Mouse (Mus musculus) spleen, embryonic (tissue): ENCODE results near the gene Serpinb7.

ENCODE experiments used
- CTCF ChIA-PET: fragments of 350-600 bp; sonication (Branson Sonifier 250); formaldehyde crosslinking; loops from one replicate; lab custom pipeline; 2022; lab: Charles Lee

The Serpinb7 gene

GRCm38 (mm10) chr1:107399355-107399754 lies at the start of gene Serpinb7:
Gene Serpinb7, plus strand, starts transcription at chr1:107399655.
- CTCF ChIA-PET = interaction anchor here (0.6 kb wide), 1 partner anchor 1230 kb away, joined by 10 read pairs; no protein-coding TSS in a partner anchor

GRCm38 (mm10) chr1:107350392-107350791 lies 49.1 kb upstream of the Serpinb7 start:
- CTCF ChIA-PET = no interaction called here

- CTCF ChIA-PET = no interaction called here
These were observed 48.3 kb upstream of the Serpinb7 start for GRCm38 (mm10) chr1:107351115-107351514.

- CTCF ChIA-PET = interaction anchor here (0.6 to 1.2 kb wide), 3 partner anchors 26 to 116 kb away, joined by 3 read pairs; no protein-coding TSS in a partner anchor
These were observed 46.4 kb upstream of the Serpinb7 start for GRCm38 (mm10) chr1:107353046-107353445.

GRCm38 (mm10) chr1:107360898-107361297 lies 38.6 kb upstream of the Serpinb7 start, which contains the start of gene Serpinb11:
Gene Serpinb11, plus strand, starts transcription at chr1:107361198.
- CTCF ChIA-PET = no interaction called here

GRCm38 (mm10) chr1:107365973-107366372 lies 33.5 kb upstream of the Serpinb7 start:
- CTCF ChIA-PET = no interaction called here

- CTCF ChIA-PET = no interaction called here
These were observed 30.5 kb upstream of the Serpinb7 start for GRCm38 (mm10) chr1:107368944-107369343.

GRCm38 (mm10) chr1:107376952-107377351 lies 22.5 kb upstream of the Serpinb7 start:
- CTCF ChIA-PET = no interaction called here

GRCm38 (mm10) chr1:107378368-107378767 lies 21.1 kb upstream of the Serpinb7 start:
- CTCF ChIA-PET = interaction anchor here (1.4 kb wide), 1 partner anchor 25 kb away, joined by 3 read pairs; no protein-coding TSS in a partner anchor

- CTCF ChIA-PET = interaction anchor here (0.9 kb wide), 1 partner anchor 22 kb away, joined by 3 read pairs; no protein-coding TSS in a partner anchor
These were observed 18.0 kb upstream of the Serpinb7 start for GRCm38 (mm10) chr1:107381491-107381890.

GRCm38 (mm10) chr1:107382404-107382803 lies 17.1 kb upstream of the Serpinb7 start:
- CTCF ChIA-PET = interaction anchor here (0.7 kb wide), 1 partner anchor 99 kb away, joined by 3 read pairs; no protein-coding TSS in a partner anchor

- CTCF ChIA-PET = interaction anchor here (0.6 kb wide), 2 partner anchors 11 to 66 kb away, joined by 3 to 5 read pairs; no protein-coding TSS in a partner anchor
These were observed 14.9 kb upstream of the Serpinb7 start for GRCm38 (mm10) chr1:107384532-107384931.

GRCm38 (mm10) chr1:107389753-107390152 lies 9.7 kb upstream of the Serpinb7 start:
- CTCF ChIA-PET = no interaction called here

- CTCF ChIA-PET = no interaction called here
These were observed 2.0 kb upstream of the Serpinb7 start for GRCm38 (mm10) chr1:107397481-107397880.

GRCm38 (mm10) chr1:107402082-107402481 lies 2.6 kb downstream of the Serpinb7 start:
- CTCF ChIA-PET = no interaction called here

- CTCF ChIA-PET = no interaction called here
These were observed 15.2 kb downstream of the Serpinb7 start for GRCm38 (mm10) chr1:107414650-107415049.

GRCm38 (mm10) chr1:107422487-107422886 lies 23.0 kb downstream of the Serpinb7 start:
- CTCF ChIA-PET = no interaction called here

- CTCF ChIA-PET = interaction anchor here (0.7 kb wide), 1 partner anchor 153 kb away, joined by 3 read pairs; no protein-coding TSS in a partner anchor
These were observed 31.8 kb downstream of the Serpinb7 start for GRCm38 (mm10) chr1:107431253-107431652.

- CTCF ChIA-PET = no interaction called here
These were observed 36.1 kb downstream of the Serpinb7 start for GRCm38 (mm10) chr1:107435528-107435927.

- CTCF ChIA-PET = no interaction called here
These were observed 40.0 kb downstream of the Serpinb7 start for GRCm38 (mm10) chr1:107439462-107439861.

GRCm38 (mm10) chr1:107445352-107445751 lies 45.9 kb downstream of the Serpinb7 start:
- CTCF ChIA-PET = no interaction called here

GRCm38 (mm10) chr1:107447228-107447931 lies 47.9 kb downstream of the Serpinb7 start:
- CTCF ChIA-PET = no interaction called here

- CTCF ChIA-PET = no interaction called here
These were observed 80.5 kb downstream of the Serpinb7 start for GRCm38 (mm10) chr1:107479909-107480308.
